Mouse (Mus musculus): ENCODE results near the gene Knop1. TPM values are rescaled to one million over a fixed set of nuclear protein-coding genes. Genes with fewer than 3 reads are reported as not detected.
A peak's percentile ranks its signal among the peaks of the same experiment; 100 is the strongest.

Gene Knop1
- polyA plus RNA-seq, 1 experiment from 2014 or later: 112 TPM

GRCm38 (mm10) chr7:118816275-118816674, 39.8 kb downstream of the Knop1 start:
- ATAC-seq (ENCODE audit: low FRiP score): no peak
- no peaks in the 10 kb centered on the region for H3K36me3 ChIP-seq (ENCODE audit: control insufficient read depth, insufficient read depth, low read length)
- no peak overlapping the region for H3K4me2 ChIP-seq (replicated peaks; ENCODE audit: low read depth, low read length)
- no peak overlapping the region for H3K27ac ChIP-seq (ENCODE audit: low read depth, low read length)
- WGBS: 95% methylated on average over 3 of the region's 3 CpGs
- H3K9ac ChIP-seq (ENCODE audit: low read depth, low read length): no peak overlapping the region
- H3K9me3 ChIP-seq (ENCODE audit: control insufficient read depth, low read length): no peaks in the 10 kb centered on the region
- H3K4me1 ChIP-seq (replicated peaks; ENCODE audit: control insufficient read depth, insufficient read depth, low read length): no peaks in the 10 kb centered on the region
- no peak for DNase-seq (ENCODE audit: low spot score)
- H3K4me3 ChIP-seq (ENCODE audit: low read depth, low read length): no peak overlapping the region
- no peaks in the 10 kb centered on the region for H3K27me3 ChIP-seq (ENCODE audit: control insufficient read depth, insufficient read depth, low read length)

- over 99% methylated on average over 4 of the region's 4 CpGs for WGBS
- no peaks in the 10 kb centered on the region for H3K36me3 ChIP-seq (ENCODE audit: control insufficient read depth, insufficient read depth, low read length)
- DNase-seq (ENCODE audit: low spot score) (no peak), ATAC-seq (ENCODE audit: low FRiP score) (no peak)
- no peak overlapping the region for H3K4me3 ChIP-seq (ENCODE audit: low read depth, low read length)
- no peaks in the 10 kb centered on the region for H3K4me1 ChIP-seq (replicated peaks; ENCODE audit: control insufficient read depth, insufficient read depth, low read length)
- no peak overlapping the region for H3K4me2 ChIP-seq (replicated peaks; ENCODE audit: low read depth, low read length)
- no peaks in the 10 kb centered on the region for H3K27me3 ChIP-seq (ENCODE audit: control insufficient read depth, insufficient read depth, low read length)
- no peak overlapping the region for H3K27ac ChIP-seq (ENCODE audit: low read depth, low read length)
- H3K9me3 ChIP-seq (ENCODE audit: control insufficient read depth, low read length): no peaks in the 10 kb centered on the region
- no peak overlapping the region for H3K9ac ChIP-seq (ENCODE audit: low read depth, low read length)
These were observed 42.5 kb downstream of the Knop1 start for GRCm38 (mm10) chr7:118813592-118813991.

DNA sequence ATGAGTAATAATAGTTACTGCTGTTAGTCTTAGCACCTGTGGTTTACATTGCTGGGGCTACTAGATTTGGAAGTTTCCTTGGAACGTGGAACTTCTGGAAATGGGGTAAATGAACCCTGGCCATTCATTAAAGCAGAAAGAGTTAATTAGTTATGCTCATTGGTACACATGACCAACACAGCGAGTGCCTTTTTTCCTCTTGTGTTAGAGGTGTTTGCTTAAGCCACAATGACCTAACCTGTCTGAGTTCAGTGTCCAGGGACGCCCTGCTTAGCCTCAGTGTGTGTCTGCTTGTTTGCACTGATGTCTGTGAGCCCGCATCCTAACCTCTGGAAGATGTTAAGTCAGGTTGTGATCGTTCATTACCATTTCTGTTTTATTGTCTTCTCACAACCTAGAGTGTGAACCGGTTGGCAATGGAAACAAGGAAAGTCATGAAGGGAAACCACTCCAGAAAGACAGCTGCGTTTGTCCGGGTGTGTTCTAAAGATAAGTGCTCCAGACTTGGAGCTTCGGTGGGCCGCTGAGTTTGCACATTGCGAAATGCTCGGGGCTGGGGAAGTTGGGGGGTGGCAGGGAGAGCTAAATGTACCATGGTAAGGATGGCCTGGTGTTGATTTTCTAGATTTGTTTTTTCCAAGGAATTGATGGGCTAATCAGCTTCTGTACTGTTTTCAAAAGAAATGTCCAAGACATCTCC, 44.5 kb downstream of the Knop1 start:
- Histone ChIP-seq H3K4me3 (ENCODE audit: low read depth, low read length) (no peak overlapping the region), H3K9ac (ENCODE audit: low read depth, low read length) (no peak overlapping the region), H3K4me1 (replicated peaks; ENCODE audit: control insufficient read depth, insufficient read depth, low read length) (no peaks in the 10 kb centered on the region), H3K27ac (ENCODE audit: low read depth, low read length) (no peak overlapping the region), H3K4me2 (replicated peaks; ENCODE audit: low read depth, low read length) (no peak overlapping the region), H3K36me3 (ENCODE audit: control insufficient read depth, insufficient read depth, low read length) (no peaks in the 10 kb centered on the region), H3K27me3 (ENCODE audit: control insufficient read depth, insufficient read depth, low read length) (no peaks in the 10 kb centered on the region), H3K9me3 (ENCODE audit: control insufficient read depth, low read length) (no peaks in the 10 kb centered on the region)
- 88% methylated on average over 12 of the region's 12 CpGs for WGBS
- DNase-seq (ENCODE audit: low spot score) (no peak), ATAC-seq (ENCODE audit: low FRiP score) (no peak)

- Histone ChIP-seq H3K4me1 (replicated peaks; ENCODE audit: control insufficient read depth, insufficient read depth, low read length) (no peaks in the 10 kb centered on the region), H3K9me3 (ENCODE audit: control insufficient read depth, low read length) (no peaks in the 10 kb centered on the region), H3K27ac (ENCODE audit: low read depth, low read length) (no peak overlapping the region), H3K4me3 (ENCODE audit: low read depth, low read length) (no peak overlapping the region), H3K4me2 (replicated peaks; ENCODE audit: low read depth, low read length) (no peak overlapping the region), H3K9ac (ENCODE audit: low read depth, low read length) (no peak overlapping the region), H3K27me3 (ENCODE audit: control insufficient read depth, insufficient read depth, low read length) (no peaks in the 10 kb centered on the region), H3K36me3 (ENCODE audit: control insufficient read depth, insufficient read depth, low read length) (no peaks in the 10 kb centered on the region)
- no peak for DNase-seq (ENCODE audit: low spot score)
- 93% methylated on average over 8 of the region's 8 CpGs for WGBS
- ATAC-seq (ENCODE audit: low FRiP score): no peak
These were observed 48.2 kb downstream of the Knop1 start for GRCm38 (mm10) chr7:118807899-118808298.

DNA sequence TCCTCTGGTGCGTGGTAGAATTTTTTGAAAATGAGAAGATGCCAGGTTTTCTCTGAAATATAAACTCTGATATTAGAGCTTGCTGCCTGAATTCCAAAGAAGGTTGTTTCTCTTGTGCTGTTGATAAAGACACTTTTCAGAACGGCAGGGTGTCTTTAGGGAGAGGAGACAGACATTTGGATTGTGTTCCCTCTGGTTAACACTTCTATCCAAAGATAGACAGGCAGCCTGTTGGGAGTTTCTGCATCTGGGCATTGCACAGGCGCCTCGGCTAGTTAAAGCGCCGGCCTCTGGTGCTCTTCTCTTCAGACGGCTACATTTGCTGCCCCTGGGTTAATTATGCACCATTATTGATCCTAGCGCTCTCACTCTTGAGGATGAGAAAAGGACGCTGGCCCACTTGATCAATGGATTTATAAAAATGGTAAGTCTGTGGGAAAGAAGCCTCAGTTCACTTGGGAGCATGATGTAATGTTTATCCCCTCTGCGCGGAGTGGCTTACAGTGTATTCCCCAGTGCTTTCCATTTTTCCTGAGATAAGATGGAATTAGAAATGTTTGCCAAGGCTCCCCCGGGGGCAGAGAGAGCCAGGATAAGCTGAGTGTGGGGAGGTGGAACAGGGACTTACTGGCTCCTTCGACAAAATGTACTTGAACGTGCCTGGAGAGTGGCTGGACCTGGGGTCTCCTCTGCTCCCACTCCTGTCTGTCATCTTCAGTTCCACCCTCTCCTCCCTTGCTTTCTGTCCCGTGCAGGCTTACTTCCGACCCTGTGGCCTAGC, 49.2 kb downstream of the Knop1 start:
- Histone ChIP-seq H3K27ac (ENCODE audit: low read depth, low read length) (0 out of 2 replicates have a peak overlapping the region, but pooled peaks have one; percentile 10), H3K27me3 (ENCODE audit: control insufficient read depth, insufficient read depth, low read length) (no peaks in the 10 kb centered on the region), H3K4me3 (ENCODE audit: low read depth, low read length) (no peak overlapping the region), H3K4me2 (replicated peaks; ENCODE audit: low read depth, low read length) (no peak overlapping the region), H3K9ac (ENCODE audit: low read depth, low read length) (0 out of 2 replicates have a peak overlapping the region, but pooled peaks have one; percentile 31), H3K4me1 (replicated peaks; ENCODE audit: control insufficient read depth, insufficient read depth, low read length) (no peaks in the 10 kb centered on the region), H3K36me3 (ENCODE audit: control insufficient read depth, insufficient read depth, low read length) (no peaks in the 10 kb centered on the region), H3K9me3 (ENCODE audit: control insufficient read depth, low read length) (no peaks in the 10 kb centered on the region)
- WGBS: 77% methylated on average over 16 of the region's 16 CpGs
- DNase-seq (ENCODE audit: low spot score): peak; percentile 17
- ATAC-seq (ENCODE audit: low FRiP score): no peak

DNA sequence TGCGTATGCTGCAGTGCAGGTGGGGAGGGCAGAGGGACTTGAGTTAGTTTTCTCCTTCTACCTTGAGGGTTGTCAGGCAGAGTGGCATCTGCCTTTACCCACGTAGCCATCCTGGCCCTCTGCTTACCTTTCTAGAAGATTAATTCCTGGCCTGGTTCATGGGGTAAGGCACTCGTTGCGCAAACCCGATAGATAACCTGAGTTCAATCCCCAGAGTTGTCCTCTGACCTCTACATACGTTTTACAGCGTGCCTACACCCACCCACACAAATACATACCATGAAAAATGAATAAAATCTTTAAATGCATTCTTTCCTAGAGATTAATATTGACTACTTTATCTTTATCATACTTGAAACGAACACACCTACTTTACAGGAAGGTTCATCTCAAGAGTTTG, 52.6 kb downstream of the Knop1 start:
- Histone ChIP-seq H3K27ac (ENCODE audit: low read depth, low read length) (no peak overlapping the region), H3K9ac (ENCODE audit: low read depth, low read length) (no peak overlapping the region), H3K4me1 (replicated peaks; ENCODE audit: control insufficient read depth, insufficient read depth, low read length) (no peaks in the 10 kb centered on the region), H3K9me3 (ENCODE audit: control insufficient read depth, low read length) (no peaks in the 10 kb centered on the region), H3K27me3 (ENCODE audit: control insufficient read depth, insufficient read depth, low read length) (no peaks in the 10 kb centered on the region), H3K4me3 (ENCODE audit: low read depth, low read length) (no peak overlapping the region), H3K36me3 (ENCODE audit: control insufficient read depth, insufficient read depth, low read length) (no peaks in the 10 kb centered on the region), H3K4me2 (replicated peaks; ENCODE audit: low read depth, low read length) (no peak overlapping the region)
- ATAC-seq (ENCODE audit: low FRiP score) (no peak), DNase-seq (ENCODE audit: low spot score) (no peak)
- 92% methylated on average over 8 of the region's 8 CpGs for WGBS

- Histone ChIP-seq H3K36me3 (ENCODE audit: control insufficient read depth, insufficient read depth, low read length) (no peaks in the 10 kb centered on the region), H3K4me1 (replicated peaks; ENCODE audit: control insufficient read depth, insufficient read depth, low read length) (no peaks in the 10 kb centered on the region), H3K4me2 (replicated peaks; ENCODE audit: low read depth, low read length) (no peak overlapping the region), H3K9ac (ENCODE audit: low read depth, low read length) (no peak overlapping the region), H3K9me3 (ENCODE audit: control insufficient read depth, low read length) (no peaks in the 10 kb centered on the region), H3K4me3 (ENCODE audit: low read depth, low read length) (no peak overlapping the region), H3K27me3 (ENCODE audit: control insufficient read depth, insufficient read depth, low read length) (no peaks in the 10 kb centered on the region), H3K27ac (ENCODE audit: low read depth, low read length) (no peak overlapping the region)
- WGBS: 97% methylated on average over 3 of the region's 3 CpGs
- no peak for DNase-seq (ENCODE audit: low spot score)
- ATAC-seq (ENCODE audit: low FRiP score): no peak
These were observed 54.3 kb downstream of the Knop1 start for GRCm38 (mm10) chr7:118801791-118802190.

DNA sequence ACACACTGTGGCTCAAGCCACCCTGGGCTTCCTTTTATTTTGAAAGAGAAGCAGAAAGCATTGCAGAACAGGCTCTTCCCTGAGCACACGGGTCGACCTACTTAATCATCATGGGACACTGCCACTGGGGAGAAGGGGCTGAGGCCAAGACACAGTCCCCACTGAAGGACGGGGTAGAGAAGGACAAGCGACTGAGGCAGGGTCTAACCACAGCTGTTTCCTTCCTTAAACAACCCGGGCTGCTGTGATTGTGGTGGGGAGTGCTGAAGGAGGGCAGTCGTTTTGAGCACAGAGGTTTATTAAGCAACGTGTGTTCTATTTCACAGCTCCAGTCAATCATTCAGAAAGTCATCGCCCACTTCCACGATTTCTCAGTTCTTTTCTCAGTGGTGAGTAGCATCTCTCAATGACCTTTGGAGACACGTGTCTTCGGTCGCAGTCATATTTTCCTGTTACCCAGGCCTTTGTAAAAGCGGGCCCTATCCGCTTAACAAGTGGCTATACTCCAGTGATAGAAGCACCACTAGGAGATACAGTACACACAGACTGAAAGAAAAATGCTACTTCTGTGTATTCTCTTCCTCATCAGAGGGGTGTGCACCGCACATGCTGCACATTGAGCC, 55.8 kb downstream of the Knop1 start:
- WGBS: 90% methylated on average over 15 of the region's 15 CpGs
- Histone ChIP-seq H3K36me3 (ENCODE audit: control insufficient read depth, insufficient read depth, low read length) (no peaks in the 10 kb centered on the region), H3K27me3 (ENCODE audit: control insufficient read depth, insufficient read depth, low read length) (no peaks in the 10 kb centered on the region), H3K4me2 (replicated peaks; ENCODE audit: low read depth, low read length) (no peak overlapping the region), H3K9me3 (ENCODE audit: control insufficient read depth, low read length) (no peaks in the 10 kb centered on the region), H3K4me1 (replicated peaks; ENCODE audit: control insufficient read depth, insufficient read depth, low read length) (no peaks in the 10 kb centered on the region), H3K27ac (ENCODE audit: low read depth, low read length) (no peak overlapping the region), H3K4me3 (ENCODE audit: low read depth, low read length) (no peak overlapping the region), H3K9ac (ENCODE audit: low read depth, low read length) (no peak overlapping the region)
- ATAC-seq (ENCODE audit: low FRiP score) (no peak), DNase-seq (ENCODE audit: low spot score) (no peak)
